Mouse (Mus musculus) kidney, adult 8-10 months (tissue): ENCODE data around the gene Fli1.

Source experiments
- DNase-seq, 2 experiments: peaks; one replicate each; pipeline ENCODE4 v3.0.0; 2022

Gene Fli1

GRCm38 (mm10) chr9:32549462-32550384 is 7.1 kb upstream of the Fli1 start:
- DNase-seq, result no peak

- no peak for DNase-seq
Observed at GRCm38 (mm10) chr9:32546731-32547130, 4.1 kb upstream of the Fli1 start.

DNA sequence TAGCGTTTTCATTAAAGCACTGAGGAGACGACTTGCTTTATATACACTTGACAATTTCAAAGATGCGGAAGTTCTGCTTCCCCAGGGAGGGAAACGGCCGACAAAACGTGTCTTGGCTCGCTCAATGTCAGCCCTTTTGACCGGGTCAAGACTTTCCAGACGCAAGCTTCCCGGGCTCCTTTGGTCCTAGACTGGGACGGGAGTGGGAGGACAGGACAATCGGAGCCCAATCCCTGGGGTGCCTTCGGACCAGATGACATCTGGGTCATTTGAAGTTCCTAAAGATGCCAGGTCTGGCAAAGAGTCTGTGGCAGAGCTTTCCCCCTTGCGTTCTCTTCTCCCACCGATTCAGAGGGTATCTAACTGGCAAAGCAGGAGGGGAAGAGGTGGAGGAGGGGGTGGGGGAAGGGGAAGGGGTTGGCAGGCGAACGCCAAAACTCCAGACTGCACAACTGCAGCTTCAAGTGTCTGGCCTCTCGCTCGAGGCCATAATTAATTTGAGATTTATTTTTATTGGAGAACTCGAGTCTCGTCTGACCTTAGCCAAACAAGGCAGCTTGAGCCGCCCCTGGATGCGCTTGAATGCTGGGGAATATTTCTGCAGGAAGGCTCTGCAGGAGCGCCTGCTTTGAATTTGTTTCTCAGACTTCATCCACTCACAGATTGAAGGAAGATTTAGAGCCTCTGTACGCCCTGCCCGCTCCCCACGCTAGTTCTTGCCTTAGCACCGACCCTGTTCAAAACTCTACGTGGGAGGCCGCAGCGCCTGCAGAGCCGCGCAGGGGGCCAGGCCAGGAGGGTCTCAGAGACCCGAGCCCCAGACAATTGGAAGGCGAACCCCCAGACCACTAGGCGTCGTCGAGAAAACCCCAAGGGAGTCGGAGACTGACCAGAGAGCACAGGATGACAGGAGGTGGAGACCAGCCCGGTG is 2.3 kb upstream of the Fli1 start:
- peak; percentile 51 to 54 for DNase-seq

DNA sequence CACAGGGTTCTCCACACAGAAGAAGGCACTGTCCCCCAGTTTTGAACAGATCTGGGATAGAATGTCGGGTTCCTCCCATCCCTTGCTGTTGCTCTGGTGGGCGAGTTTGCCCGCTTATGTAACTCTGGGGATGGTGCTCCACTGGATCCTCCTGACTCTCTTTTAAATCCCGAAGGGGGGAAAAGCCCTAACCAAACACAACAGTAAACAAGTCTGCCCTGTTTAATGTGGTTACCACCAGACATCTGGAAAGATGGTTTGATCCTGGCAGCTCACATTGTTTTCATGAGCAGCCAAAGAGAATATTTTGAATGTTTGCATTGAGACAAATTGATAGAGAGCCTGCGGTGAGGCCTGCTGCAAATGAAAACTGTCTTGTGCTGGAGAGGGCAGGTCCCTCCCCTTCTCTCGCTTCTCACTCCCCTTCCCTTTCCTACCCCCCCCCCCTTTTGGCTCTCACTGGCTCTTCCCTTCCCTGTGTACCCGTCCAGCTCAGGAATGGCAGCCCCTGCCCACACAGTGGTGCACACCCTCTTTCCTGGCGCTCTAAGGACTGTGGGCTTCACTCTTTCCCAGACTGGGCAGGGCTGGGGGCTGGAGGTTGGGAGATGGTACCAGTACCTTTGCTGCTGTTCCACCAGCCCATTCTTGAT is 1.4 kb upstream of the Fli1 start:
- no peak for DNase-seq

DNA sequence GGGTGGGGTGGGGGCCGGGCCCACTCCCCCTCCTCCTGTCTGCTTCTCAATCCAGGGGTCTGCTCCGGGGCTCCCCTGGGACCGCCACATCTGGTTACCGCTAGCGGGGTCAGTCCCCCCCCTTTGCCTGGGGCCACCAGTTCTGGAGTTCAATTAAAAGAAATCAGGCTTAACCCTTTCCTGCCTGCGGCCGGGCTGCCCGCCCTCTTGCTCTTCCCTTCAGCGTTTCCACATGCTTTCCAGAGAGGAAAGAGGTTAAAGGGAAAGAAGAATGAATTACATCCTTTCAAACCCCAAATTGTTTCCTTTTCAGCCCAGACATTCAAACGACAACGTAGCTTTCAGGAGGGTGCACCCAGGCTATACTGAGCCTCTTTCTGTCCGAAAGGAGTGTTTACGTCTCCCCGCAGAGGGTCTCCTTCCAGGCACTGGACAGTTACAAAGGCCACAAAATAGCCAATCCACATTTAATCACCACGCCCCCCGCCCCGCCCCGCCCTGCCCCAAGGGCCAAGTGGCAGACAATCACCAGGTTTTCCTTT is 450 bp upstream of the Fli1 start:
- DNase-seq, result no peak

GRCm38 (mm10) chr9:32541223-32541901 is 1.3 kb downstream of the Fli1 start:
- peak; percentile 40 to 47 for DNase-seq

GRCm38 (mm10) chr9:32540406-32541222 is 2.0 kb downstream of the Fli1 start:
- DNase-seq, result no peak

DNA sequence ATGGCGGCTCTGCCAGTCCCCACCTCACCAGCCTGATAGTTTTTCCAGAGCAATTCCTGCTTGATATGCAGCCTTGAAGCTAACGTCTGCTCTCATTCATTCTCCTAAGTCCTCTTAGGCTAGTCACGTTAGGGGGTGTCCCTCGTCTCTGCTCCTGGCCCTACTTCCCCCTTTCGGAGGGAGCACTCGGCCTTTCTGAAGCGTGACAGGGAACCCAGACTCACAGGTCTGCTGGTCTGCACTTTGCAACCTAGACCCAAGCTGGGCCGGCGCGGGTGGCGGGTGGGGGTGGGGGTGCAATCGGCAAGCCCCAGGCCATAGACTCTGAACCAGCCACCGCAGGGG is 2.6 kb downstream of the Fli1 start:
- DNase-seq, result no peak

DNA sequence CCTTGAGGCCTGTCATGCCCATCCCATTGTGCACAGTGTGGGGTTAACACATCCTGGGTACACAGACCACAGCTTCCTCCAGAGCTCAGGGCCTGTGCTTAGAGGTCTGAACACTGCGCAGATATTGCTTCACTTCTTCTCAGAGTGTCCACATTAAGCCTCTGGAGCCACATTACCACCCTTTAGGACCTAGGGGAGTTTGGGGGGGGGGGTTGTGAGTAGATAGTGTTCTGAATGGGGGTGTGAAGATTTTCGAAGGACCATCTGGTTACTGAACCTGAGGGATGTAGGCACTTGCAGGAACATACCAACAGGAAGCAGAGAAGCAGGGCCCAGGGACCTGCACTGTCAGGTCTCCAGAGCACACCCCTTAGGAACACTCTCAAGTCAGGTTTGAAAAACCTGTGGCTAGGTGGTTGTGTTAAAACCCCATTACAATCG is 3.3 kb downstream of the Fli1 start:
- no peak for DNase-seq

DNA sequence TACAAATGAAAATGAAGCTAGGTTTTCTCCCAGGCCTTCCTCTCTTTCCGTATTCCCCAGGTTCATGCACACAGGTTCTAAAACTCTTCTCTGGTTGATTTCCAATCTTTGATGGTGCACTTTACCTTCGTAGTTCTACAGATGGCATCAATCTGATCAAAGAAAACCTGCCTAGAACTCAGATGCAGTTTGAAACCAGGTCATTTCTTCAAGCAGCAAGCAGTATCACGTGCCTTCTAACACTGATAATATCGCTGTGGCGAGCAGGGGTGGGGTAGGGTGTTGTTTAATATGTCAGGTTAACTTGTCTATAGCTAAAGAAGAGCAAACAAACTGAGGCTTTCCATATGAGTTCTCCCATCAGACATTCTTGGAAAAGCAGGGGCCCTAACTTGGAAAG is 4.5 kb downstream of the Fli1 start:
- DNase-seq, result no peak

GRCm38 (mm10) chr9:32537706-32538105 is 5.0 kb downstream of the Fli1 start:
- DNase-seq, result no peak

- no peak for DNase-seq
Observed at GRCm38 (mm10) chr9:32535201-32535955, 7.3 kb downstream of the Fli1 start.

GRCm38 (mm10) chr9:32534025-32534615 is 8.5 kb downstream of the Fli1 start:
- no peak for DNase-seq

GRCm38 (mm10) chr9:32531588-32531987 is 11.1 kb downstream of the Fli1 start:
- DNase-seq, result no peak

DNA sequence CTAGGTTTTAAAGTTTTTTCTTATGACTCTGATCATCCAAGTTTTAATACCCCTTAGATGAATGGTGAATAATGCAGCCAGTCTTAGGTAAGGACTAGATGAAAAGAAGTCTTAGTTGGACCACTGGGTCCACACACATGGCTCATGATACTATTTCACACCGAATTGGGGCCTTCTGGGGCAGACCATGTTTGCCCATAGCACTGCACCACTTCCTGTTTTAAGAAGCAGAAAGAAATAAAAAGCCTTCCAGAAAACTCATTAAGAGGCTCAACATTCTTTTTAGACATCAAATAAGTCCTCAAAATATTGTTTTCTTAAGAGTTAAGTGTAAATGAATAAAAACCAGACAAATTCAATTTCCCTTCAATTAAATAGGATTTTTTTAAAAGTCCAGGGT is 11.7 kb downstream of the Fli1 start:
- DNase-seq, result no peak

DNA sequence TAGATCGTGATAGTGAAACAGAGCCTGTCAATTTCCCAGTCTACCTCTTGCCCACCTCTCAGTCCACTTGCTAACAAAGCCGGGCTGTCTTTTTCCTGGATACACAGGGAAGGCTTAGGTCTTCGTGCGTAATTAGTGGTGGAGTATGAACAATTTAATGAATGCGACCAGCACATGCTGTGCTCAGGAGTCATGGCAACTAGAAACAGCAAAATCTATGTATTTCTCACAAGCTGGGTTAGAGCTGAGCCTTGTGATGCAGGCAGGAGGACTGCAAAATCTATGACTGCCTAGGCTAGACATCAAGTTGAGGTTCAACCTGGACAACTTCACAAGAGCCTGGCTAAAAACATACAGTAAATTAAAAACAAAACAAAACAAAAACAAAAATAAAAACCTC is 12.5 kb downstream of the Fli1 start:
- no peak for DNase-seq

GRCm38 (mm10) chr9:32529594-32529993 is 13.1 kb downstream of the Fli1 start:
- DNase-seq, result no peak

DNA sequence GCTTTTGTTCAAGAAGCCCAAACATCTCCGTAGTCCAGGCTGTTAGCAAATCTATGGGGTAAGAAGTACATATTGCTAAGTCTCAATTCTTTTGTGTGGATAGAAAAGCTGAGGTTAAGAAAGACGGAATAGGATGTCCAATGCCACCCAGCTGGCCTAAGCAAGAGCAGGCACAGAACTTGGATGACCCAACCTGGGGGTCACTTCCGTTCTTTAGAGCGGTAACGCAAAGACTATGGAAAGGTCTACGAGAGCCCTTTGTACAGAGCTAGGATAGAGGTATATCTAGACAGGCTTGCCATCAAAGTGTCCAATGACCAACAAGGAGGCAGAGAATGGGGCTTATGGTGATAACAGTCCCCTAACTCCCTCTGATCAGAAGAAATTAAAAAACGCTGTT is 15.3 kb downstream of the Fli1 start:
- no peak for DNase-seq

DNA sequence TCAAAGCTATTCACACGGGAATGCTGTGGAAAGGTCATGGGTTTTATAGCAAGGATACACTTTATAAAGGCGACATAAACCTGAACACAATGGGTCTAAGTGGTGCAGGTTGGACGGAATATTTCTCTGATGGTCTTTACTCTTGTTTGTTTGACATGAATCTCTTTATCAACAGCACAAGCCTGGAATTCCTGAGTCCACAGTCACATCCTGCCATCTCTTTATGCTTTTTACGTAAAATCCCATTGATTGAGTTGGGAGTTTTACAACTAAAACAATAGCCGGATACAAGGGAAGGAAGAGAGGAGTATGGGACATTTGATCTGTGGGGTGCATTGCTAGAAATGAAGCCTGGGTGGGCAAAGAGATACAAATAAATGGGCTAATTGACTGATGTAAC is 16.9 kb downstream of the Fli1 start:
- DNase-seq, result no peak

DNA sequence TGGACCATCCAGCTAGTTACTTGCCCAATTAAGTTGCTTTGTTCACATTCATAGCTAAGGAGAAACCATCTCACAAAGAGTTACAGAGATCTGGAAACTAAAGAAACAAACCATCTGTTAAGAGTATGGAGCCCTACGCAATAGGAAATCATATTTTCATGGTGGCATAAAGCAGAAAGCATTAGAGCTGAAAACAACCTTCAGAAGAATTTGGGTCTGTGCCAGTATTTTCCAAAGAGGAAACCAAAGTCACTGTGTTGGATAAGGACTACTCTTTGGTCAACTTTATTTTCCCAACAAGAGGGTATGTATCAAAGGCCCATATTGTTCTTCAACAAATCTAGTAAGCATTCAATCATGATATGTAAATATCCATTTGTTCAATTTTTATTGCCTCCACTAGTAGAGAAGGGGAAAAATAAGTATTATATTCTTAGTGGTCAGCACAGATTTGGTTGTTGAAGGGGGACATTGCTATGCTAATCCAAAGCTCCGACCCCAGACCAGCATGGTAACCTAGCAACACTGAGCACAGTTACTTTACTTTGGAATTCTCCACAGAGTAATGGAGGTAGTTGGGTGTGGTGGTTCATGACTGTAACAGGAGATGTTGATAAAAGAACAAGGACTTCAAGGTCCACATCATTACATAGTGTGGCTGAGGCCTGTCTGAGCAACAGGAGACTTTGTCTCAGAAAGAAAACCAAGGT is 20.0 kb downstream of the Fli1 start:
- no peak for DNase-seq
